Mouse (Mus musculus): ENCODE measurements around the gene Pigs. TPM values are rescaled to one million over a fixed set of nuclear protein-coding genes. Genes with fewer than 3 reads are reported as not detected.

Pigs gene
- total RNA-seq, 2 experiments from 2014 or later: 20.1 to 21.3 TPM

Other genes starting within 250 kb of the Pigs start
- gene Eral1, start 248.0 kb upstream of the Pigs start, total RNA-seq (2021): 10 to 100 TPM; 21.7 to 22.7 TPM
- 1 to 10 TPM; 6.0 to 6.1 TPM for gene Fam222b, start 233.8 kb upstream of the Pigs start, total RNA-seq (2021)
- gene Traf4, start 162.8 kb upstream of the Pigs start, total RNA-seq (2021): 1 to 10 TPM; 2.2 to 3.2 TPM
- gene Nek8, start 151.7 kb upstream of the Pigs start, total RNA-seq (2021): under 1 TPM; 0.59 to 0.64 TPM
- 1 to 10 TPM in 1 of 2 experiments, under 1 TPM in 1; 0.99 to 1.4 TPM for gene Tlcd1, start 151.7 kb upstream of the Pigs start, total RNA-seq (2021)
- gene Rpl23a, start 144.8 kb upstream of the Pigs start, total RNA-seq (2021): 100 to 1,000 TPM; 644 to 813 TPM
- 1 to 10 TPM; 4.2 to 4.5 TPM for gene Rab34, start 140.0 kb upstream of the Pigs start, total RNA-seq (2021)
- gene Proca1, start 135.0 kb upstream of the Pigs start, total RNA-seq (2021): under 1 TPM in 1 of 2 experiments, not detected in 1; 0.74 TPM
- gene Sdf2, start 82.7 kb upstream of the Pigs start, total RNA-seq (2021): 10 to 100 TPM; 40.7 to 41.1 TPM
- gene Supt6, start 82.4 kb upstream of the Pigs start, total RNA-seq (2021): 10 to 100 TPM; 21.9 to 23.1 TPM
- 100 to 1,000 TPM; 212 to 228 TPM for gene 2610507B11Rik, start 66.7 kb upstream of the Pigs start, total RNA-seq (2021)
- under 1 TPM; 0.42 to 0.84 TPM for gene BC030499, start 37.6 kb upstream of the Pigs start, total RNA-seq (2021)
- gene Spag5, start 26.9 kb upstream of the Pigs start, total RNA-seq (2021): 1 to 10 TPM; 2.4 to 4.1 TPM
- 1 to 10 TPM; 1.3 to 1.9 TPM for gene Aldoc, start 5.4 kb upstream of the Pigs start, total RNA-seq (2021)
- 10 to 100 TPM; 10.1 to 16.2 TPM for gene Unc119, start 15.1 kb downstream of the Pigs start, total RNA-seq (2021)
- gene Foxn1, start 58.1 kb downstream of the Pigs start, total RNA-seq (2021): under 1 TPM in 1 of 2 experiments, not detected in 1; 0.10 TPM
- gene Slc13a2, start 93.8 kb downstream of the Pigs start, total RNA-seq (2021): not detected
- 1 to 10 TPM in 1 of 2 experiments, under 1 TPM in 1; 0.67 to 1.2 TPM for gene Slc46a1, start 137.3 kb downstream of the Pigs start, total RNA-seq (2021)
- 1 to 10 TPM in 1 of 2 experiments, under 1 TPM in 1; 0.69 to 1.1 TPM for gene Sarm1, start 169.3 kb downstream of the Pigs start, total RNA-seq (2021)
- gene Vtn, start 170.7 kb downstream of the Pigs start, total RNA-seq (2021): 10 to 100 TPM; 11.4 to 12.2 TPM
- gene Sebox, start 175.0 kb downstream of the Pigs start, total RNA-seq (2021): not detected
- gene Tmem199, start 183.8 kb downstream of the Pigs start, total RNA-seq (2021): 10 to 100 TPM; 11.9 to 12.3 TPM
- 100 to 1,000 TPM in 1 of 2 experiments, 10 to 100 TPM in 1; 99.0 to 103 TPM for gene Poldip2, start 183.8 kb downstream of the Pigs start, total RNA-seq (2021)
- gene Tnfaip1, start 207.9 kb downstream of the Pigs start, total RNA-seq (2021): 10 to 100 TPM; 38.0 to 43.5 TPM
- gene Ift20, start 207.9 kb downstream of the Pigs start, total RNA-seq (2021): 10 to 100 TPM; 18.1 to 19.9 TPM
- 1 to 10 TPM; 1.9 to 2.1 TPM for gene Tmem97, start 222.4 kb downstream of the Pigs start, total RNA-seq (2021)